Mouse (Mus musculus) brain, embryonic 14.5 days (tissue): ENCODE data around the gene B3galt6.

Source experiments
- CTCF ChIP-seq: fragments of 200-500 bp; IDR thresholded peaks from 2 replicates; pipeline ENCODE4 v1.5.1; 2012; ENCODE audit warnings: inconsistent platforms, mild to moderate bottlenecking, moderate library complexity, borderline replicate concordance; ENCODE audit not compliant: insufficient read depth, insufficient read length; ENCODE audit errors: extremely low read depth
- POLR2A ChIP-seq: fragments of 200-500 bp; IDR thresholded peaks from 2 replicates; pipeline ENCODE4 v1.6.1; 2012; ENCODE audit warnings: mild to moderate bottlenecking, inconsistent platforms, borderline replicate concordance; ENCODE audit not compliant: poor library complexity, insufficient read depth, insufficient read length, severe bottlenecking; ENCODE audit errors: extremely low read depth

- TF ChIP-seq POLR2A, result no peak
- no peak for TF ChIP-seq CTCF
Observed at GRCm38 (mm10) chr4:156032856-156033255, 40.4 kb upstream of the B3galt6 start.
